8 mouse cellular contexts compared by ENCODE assay signal in the genomic region with DNA sequence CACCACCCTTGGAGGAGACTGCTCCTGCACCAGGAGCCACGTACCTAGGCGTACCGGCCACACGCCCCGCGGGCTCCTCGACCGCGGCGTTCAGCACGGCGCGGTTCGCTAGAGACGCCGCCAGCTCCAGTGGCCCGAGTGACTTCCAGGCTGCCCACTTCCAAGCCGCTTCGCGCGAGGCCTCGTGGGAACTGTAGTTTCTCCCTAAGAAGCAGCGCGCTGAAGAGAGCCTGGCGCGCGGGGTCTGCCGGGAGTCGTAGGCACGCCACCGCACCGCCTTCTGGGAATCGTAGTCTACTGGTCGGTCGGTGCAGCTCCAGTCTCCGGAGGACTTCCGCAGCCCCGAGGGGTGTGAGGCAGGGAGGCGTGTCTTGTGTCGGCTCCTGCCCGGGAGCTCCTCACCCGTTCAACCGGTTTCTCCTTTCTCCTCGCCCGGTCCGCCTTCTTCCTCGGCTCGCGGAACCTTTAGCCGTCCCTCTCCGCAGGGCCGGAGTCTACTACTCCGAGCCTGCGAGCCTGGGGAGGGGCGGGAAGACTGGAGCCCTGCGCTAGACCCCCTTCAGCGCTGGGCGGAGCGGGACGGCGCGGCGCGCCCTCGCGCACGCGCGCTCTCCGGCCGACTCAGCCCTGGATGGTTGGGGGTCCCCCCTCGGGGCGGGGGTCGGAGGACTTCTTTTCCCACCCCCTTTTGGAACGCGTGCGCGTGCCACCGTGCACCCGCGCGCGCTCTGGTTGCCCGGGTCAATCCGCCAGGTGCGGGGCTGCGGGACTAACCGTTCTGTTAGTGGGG. TPM values are rescaled to one million over a fixed set of nuclear protein-coding genes. Genes with fewer than 3 reads are reported as not detected.
A peak's percentile ranks its signal among the peaks of the same experiment; 100 is the strongest.
DNase-seq lines count a peak whose midpoint lies in the region; ATAC-seq lines count a peak whose summit lies in the region.

Gene Sipa1l3, minus strand, starts transcription at position 221 of the 790 bp plus-strand sequence.

- no peak within 1 kb of the TSS; the same call in 1 of the 2 replicates for H3K27ac ChIP-seq in brown adipose tissue, adult 24 weeks (replicated peaks; ENCODE audit: low read depth, low read length)
- peak within 1 kb of the TSS; percentile 43; the same call in 1 of the 2 replicates for H3K27ac ChIP-seq in heart, embryonic 13.5 days (replicated peaks)
- H3K27ac ChIP-seq in liver, embryonic 12.5 days, result 0 out of 2 replicates have a peak within 1 kb of the TSS, but pooled peaks have one; percentile 20
- H3K27ac ChIP-seq in stomach, embryonic 15.5 days, result peak within 1 kb of the TSS; percentile 95

- peaks cover 83% of the 10 kb centered on the region for H3K27me3 ChIP-seq in heart, embryonic 13.5 days (replicated peaks)
- no peaks in the 10 kb centered on the region for H3K27me3 ChIP-seq in liver, embryonic 12.5 days (replicated peaks)
- H3K27me3 ChIP-seq in stomach, embryonic 15.5 days (replicated peaks), result no peaks in the 10 kb centered on the region

- peaks cover 6% of the 10 kb centered on the region for H3K4me1 ChIP-seq in brown adipose tissue, adult 24 weeks (ENCODE audit: control insufficient read depth, insufficient read depth, insufficient read length, low read length)
- peaks cover 11% of the 10 kb centered on the region for H3K4me1 ChIP-seq in heart, embryonic 13.5 days
- peaks cover 37% of the 10 kb centered on the region for H3K4me1 ChIP-seq in liver, embryonic 12.5 days
- peaks cover 31% of the 10 kb centered on the region for H3K4me1 ChIP-seq in stomach, embryonic 15.5 days

- H3K9me3 ChIP-seq in heart, embryonic 13.5 days, result no peaks in the 10 kb centered on the region
- no peaks in the 10 kb centered on the region for H3K9me3 ChIP-seq in liver, embryonic 12.5 days (replicated peaks)
- H3K9me3 ChIP-seq in stomach, embryonic 15.5 days, result no peaks in the 10 kb centered on the region

- peak within 1 kb of the TSS; percentile 93 for H3K4me2 ChIP-seq in heart, embryonic 13.5 days
- peak within 1 kb of the TSS; percentile 98 for H3K4me2 ChIP-seq in liver, embryonic 12.5 days
- H3K4me2 ChIP-seq in stomach, embryonic 15.5 days, result peak within 1 kb of the TSS; percentile 90

- WGBS in heart, embryonic 13.5 days, result under 1% methylated on average over 88 of the region's 88 CpGs
- WGBS in liver, embryonic 12.5 days (ENCODE audit: insufficient replicate concordance), result 1% methylated on average over 88 of the region's 88 CpGs
- WGBS in stomach, embryonic 15.5 days, result under 1% methylated on average over 88 of the region's 88 CpGs

- H3K4me3 ChIP-seq in brown adipose tissue, adult 24 weeks (ENCODE audit: insufficient read depth, low read depth, low read length), result peak within 1 kb of the TSS; percentile 92
- peak within 1 kb of the TSS; percentile 72 for H3K4me3 ChIP-seq in heart, embryonic 13.5 days
- peak within 1 kb of the TSS; percentile 87 for H3K4me3 ChIP-seq in liver, embryonic 12.5 days
- peak within 1 kb of the TSS; percentile 93 for H3K4me3 ChIP-seq in stomach, embryonic 15.5 days (replicated peaks)

- DNase-seq in CD4-positive, CD25-positive, alpha-beta regulatory T cell, adult 2 months (ENCODE audit: low read depth, low spot score), result peak; percentile 97
- DNase-seq in fat pad, adult 2 months (ENCODE audit: extremely low read depth, low read depth, low spot score), result peak; percentile 83
- DNase-seq in kidney, postnatal 10 days, result peak; percentile 99
- DNase-seq in natural killer cell, adult 2 months (ENCODE audit: low spot score in 2 of 2), result peak; percentile 90 to 91

- H3K9ac ChIP-seq in heart, embryonic 13.5 days, result peak within 1 kb of the TSS; percentile 85
- peak within 1 kb of the TSS; percentile 86 for H3K9ac ChIP-seq in liver, embryonic 12.5 days
- H3K9ac ChIP-seq in stomach, embryonic 15.5 days, result peak within 1 kb of the TSS; percentile 89

- H3K36me3 ChIP-seq in heart, embryonic 13.5 days, result no peaks in the 10 kb centered on the region
- no peaks in the 10 kb centered on the region for H3K36me3 ChIP-seq in liver, embryonic 12.5 days
- H3K36me3 ChIP-seq in stomach, embryonic 15.5 days, result no peaks in the 10 kb centered on the region

- ATAC-seq in heart, embryonic 13.5 days (ENCODE audit: extremely low read depth, insufficient number of reproducible peaks, low FRiP score, low TSS enrichment), result peak; percentile 97
- ATAC-seq in liver, embryonic 12.5 days, result peak; percentile 99
- peak; percentile 98 for ATAC-seq in stomach, embryonic 15.5 days (ENCODE audit: insufficient read depth, low FRiP score, low read depth)

RNA-seq across cellular contexts. Expression of gene Sipa1l3, which starts in this region (rescaled TPM):
- polyA plus RNA-seq in brown adipose tissue, adult 24 weeks (2012; ENCODE audit: insufficient read depth, insufficient read length, missing spikeins), result 6.5 and 9.6 TPM in 2 replicates
- polyA plus RNA-seq in heart, embryonic 13.5 days (2015; fragmentation: Nextera tagmentation; extraction: Ambion mirVana), result 3.9 and 4.1 TPM in 2 replicates
- 4.1 and 4.7 TPM in 2 replicates for polyA plus RNA-seq in liver, embryonic 12.5 days (2016; fragmentation: Nextera tagmentation; extraction: Ambion mirVana)
- 22.0 and 31.3 TPM in 2 replicates for polyA plus RNA-seq in stomach, embryonic 15.5 days (2015; fragmentation: Nextera tagmentation; extraction: Ambion mirVana)
